Mouse (Mus musculus) erythroblast, adult 5-6 weeks (primary cell): ENCODE data around the gene Olfr51. TPM values are rescaled to one million over a fixed set of nuclear protein-coding genes. Genes with fewer than 3 reads are reported as not detected.

Experiments used
- total RNA-seq, 2 experiments: library from RNA; stranded (forward) in 1 of 2; stranded (reverse) in 1 of 2; fragments of 150-400 nt in 1 of 2; fragments of 200-764, 138-1000 nt in 1 of 2; gene quantifications; 2 replicates each; pipeline versions ENCODE4 v1.2.3 to v1.2.4; 2015 to 2017; ENCODE audit warnings: low replicate concordance in 2 of 2

The Olfr51 gene
- total RNA-seq, 2 experiments from 2014 or later: not detected

Other genes with a start within 250 kb of the Olfr51 start
- not detected in 2 replicates for gene Zfp354c, start 175.9 kb upstream of the Olfr51 start, total RNA-seq (2015; ENCODE audit: low replicate concordance)
- 0.84 TPM in 1 of 2 replicates, not detected in the other for gene Zfp354c, start 175.9 kb upstream of the Olfr51 start, total RNA-seq (2017; ENCODE audit: low replicate concordance)
- gene Zfp879, start 162.0 kb upstream of the Olfr51 start, total RNA-seq (2015; ENCODE audit: low replicate concordance): not detected in 2 replicates
- not detected in 2 replicates for gene Zfp879, start 162.0 kb upstream of the Olfr51 start, total RNA-seq (2017; ENCODE audit: low replicate concordance)
- gene Grm6, start 152.9 kb upstream of the Olfr51 start, total RNA-seq (2015; ENCODE audit: low replicate concordance): 2.3 TPM in 1 of 2 replicates, not detected in the other
- not detected in 2 replicates for gene Grm6, start 152.9 kb upstream of the Olfr51 start, total RNA-seq (2017; ENCODE audit: low replicate concordance)
- gene Zfp454, start 115.9 kb upstream of the Olfr51 start, total RNA-seq (2015; ENCODE audit: low replicate concordance): not detected in 2 replicates
- gene Zfp454, start 115.9 kb upstream of the Olfr51 start, total RNA-seq (2017; ENCODE audit: low replicate concordance): not detected in 2 replicates
- 0.63 TPM in 1 of 2 replicates, not detected in the other for gene Zfp2, start 87.4 kb upstream of the Olfr51 start, total RNA-seq (2015; ENCODE audit: low replicate concordance)
- 0.56 TPM in 1 of 2 replicates, not detected in the other for gene Zfp2, start 87.4 kb upstream of the Olfr51 start, total RNA-seq (2017; ENCODE audit: low replicate concordance)
- not detected in 2 replicates for gene Zfp354b, start 72.0 kb upstream of the Olfr51 start, total RNA-seq (2015; ENCODE audit: low replicate concordance)
- gene Zfp354b, start 72.0 kb upstream of the Olfr51 start, total RNA-seq (2017; ENCODE audit: low replicate concordance): not detected in 2 replicates
- gene 4933414I15Rik, start 59.8 kb upstream of the Olfr51 start, total RNA-seq (2015; ENCODE audit: low replicate concordance): not detected in 2 replicates
- gene 4933414I15Rik, start 59.8 kb upstream of the Olfr51 start, total RNA-seq (2017; ENCODE audit: low replicate concordance): not detected in 2 replicates
- gene Prop1, start 49.8 kb upstream of the Olfr51 start, total RNA-seq (2015; ENCODE audit: low replicate concordance): not detected in 2 replicates
- gene Prop1, start 49.8 kb upstream of the Olfr51 start, total RNA-seq (2017; ENCODE audit: low replicate concordance): not detected in 2 replicates
- not detected in 2 replicates for gene Olfr1378, start 37.1 kb upstream of the Olfr51 start, total RNA-seq (2015; ENCODE audit: low replicate concordance)
- not detected in 2 replicates for gene Olfr1378, start 37.1 kb upstream of the Olfr51 start, total RNA-seq (2017; ENCODE audit: low replicate concordance)
- gene Olfr1377, start 21.6 kb upstream of the Olfr51 start, total RNA-seq (2015; ENCODE audit: low replicate concordance): not detected in 2 replicates
- not detected in 2 replicates for gene Olfr1377, start 21.6 kb upstream of the Olfr51 start, total RNA-seq (2017; ENCODE audit: low replicate concordance)
- not detected in 2 replicates for gene Olfr54, start 10.6 kb downstream of the Olfr51 start, total RNA-seq (2015; ENCODE audit: low replicate concordance)
- gene Olfr54, start 10.6 kb downstream of the Olfr51 start, total RNA-seq (2017; ENCODE audit: low replicate concordance): not detected in 2 replicates
- gene Olfr1375, start 44.5 kb downstream of the Olfr51 start, total RNA-seq (2015; ENCODE audit: low replicate concordance): not detected in 2 replicates
- gene Olfr1375, start 44.5 kb downstream of the Olfr51 start, total RNA-seq (2017; ENCODE audit: low replicate concordance): not detected in 2 replicates
- 0.21 TPM in 1 of 2 replicates, not detected in the other for gene Zfp354a, start 55.7 kb downstream of the Olfr51 start, total RNA-seq (2015; ENCODE audit: low replicate concordance)
- not detected in 2 replicates for gene Zfp354a, start 55.7 kb downstream of the Olfr51 start, total RNA-seq (2017; ENCODE audit: low replicate concordance)
- not detected in 2 replicates for gene Gm12569, start 216.9 kb downstream of the Olfr51 start, total RNA-seq (2015; ENCODE audit: low replicate concordance)
- gene Gm12569, start 216.9 kb downstream of the Olfr51 start, total RNA-seq (2017; ENCODE audit: low replicate concordance): not detected in 2 replicates